Mouse (Mus musculus) neural tube, embryonic 11.5 days (tissue): Measurements from ENCODE around the gene Srd5a2. TPM values are rescaled to one million over a fixed set of nuclear protein-coding genes. Genes with fewer than 3 reads are reported as not detected.

Source experiments
- ATAC-seq: fragments of 200-750 bp; cut with Nextera tagmentation; 2 replicates; pipeline ENCODE4 v1.8.0; 2017; ENCODE audit warnings: moderate number of reproducible peaks, mild to moderate bottlenecking, moderate TSS enrichment, moderate library complexity; ENCODE audit not compliant: insufficient read depth, low FRiP score, low TSS enrichment
- DNase-seq: peaks from one replicate; pipeline ENCODE4 v3.0.0-alpha.2; 2015; ENCODE audit warnings: low spot score
- H3K27ac ChIP-seq: fragments of 300-500 bp; sonication (generic); 2 replicates; pipeline ENCODE4 v1.5.1; 2014; ENCODE audit warnings: low read depth, mild to moderate bottlenecking, low read length
- H3K27me3 ChIP-seq: fragments of 300-500 bp; sonication (generic); 2 replicates; pipeline ENCODE4 v1.6.1; 2014; ENCODE audit warnings: mild to moderate bottlenecking, low read length, mixed read lengths; ENCODE audit not compliant: control insufficient read depth, insufficient read depth
- H3K36me3 ChIP-seq: fragments of 300-500 bp; sonication (generic); 2 replicates; pipeline ENCODE4 v1.6.1; 2014; ENCODE audit warnings: mild to moderate bottlenecking, low read length, moderate library complexity, mixed read lengths; ENCODE audit not compliant: control insufficient read depth, insufficient read depth
- H3K4me1 ChIP-seq: fragments of 300-500 bp; sonication (generic); 2 replicates; pipeline ENCODE4 v1.6.1; 2014; ENCODE audit warnings: low read length, mixed read lengths; ENCODE audit not compliant: control insufficient read depth, insufficient read depth
- H3K4me2 ChIP-seq: fragments of 300-500 bp; sonication (generic); 2 replicates; pipeline ENCODE4 v1.6.1; 2014; ENCODE audit warnings: low read depth, mild to moderate bottlenecking, moderate library complexity
- H3K4me3 ChIP-seq: fragments of 300-500 bp; sonication (generic); 2 replicates; pipeline ENCODE4 v1.5.1; 2014; ENCODE audit warnings: low read depth, low read length
- H3K9ac ChIP-seq: fragments of 300-500 bp; sonication (generic); 2 replicates; pipeline ENCODE4 v1.6.1; 2014; ENCODE audit warnings: mild to moderate bottlenecking, low read length
- H3K9me3 ChIP-seq: fragments of 300-500 bp; sonication (generic); 2 replicates; pipeline ENCODE4 v1.6.1; 2016; ENCODE audit warnings: low read length; ENCODE audit not compliant: control insufficient read depth
- WGBS: fragments of 180-500 bp; shearing (Covaris S2); extraction: QIAGEN DNeasy Blood & Tissue Kit; methylation state at CpG from one replicate; pipeline ENCODE4 v1.1.7; 2014; 5-methylcytosine and 5-hydroxymethylcytosine counted together
- polyA plus RNA-seq: library from polyadenylated mRNA; unstranded; fragments of >200 nt; fragmentation: Nextera tagmentation; extraction: Ambion mirVana; gene quantifications from 2 replicates; pipeline ENCODE4 v1.2.1, GENCODE M21; 2014

Gene Srd5a2
- polyA plus RNA-seq, 1 experiment from 2014 or later, result 0.61 TPM

GRCm38 (mm10) chr17:73970361-73971027 is 77.2 kb downstream of the Srd5a2 start:
- Histone ChIP-seq H3K27ac (no peak overlapping the region), H3K4me3 (no peak overlapping the region), H3K4me1 (no peaks in the 10 kb centered on the region), H3K9me3 (no peaks in the 10 kb centered on the region), H3K27me3 (no peaks in the 10 kb centered on the region), H3K4me2 (no peak overlapping the region), H3K36me3 (no peaks in the 10 kb centered on the region), H3K9ac (no peak overlapping the region)
- DNase-seq, result no peak
- 81% methylated on average over 3 of the region's 3 CpGs for WGBS
- ATAC-seq, result no peak

Other genes starting within 250 kb of the Srd5a2 start
- gene Ehd3, start 243.8 kb downstream of the Srd5a2 start, polyA plus RNA-seq, result 12.7 and 14.2 TPM in 2 replicates
- gene Xdh, start 97.7 kb downstream of the Srd5a2 start, polyA plus RNA-seq, result 0.33 and 0.41 TPM in 2 replicates
- gene Memo1, start 247.6 kb upstream of the Srd5a2 start, polyA plus RNA-seq, result 86.4 and 89.3 TPM in 2 replicates